Mouse (Mus musculus): Measurements from ENCODE around the gene Gm17428. TPM values are rescaled to one million over a fixed set of nuclear protein-coding genes. Genes with fewer than 3 reads are reported as not detected.
A peak's percentile ranks its signal among the peaks of the same experiment; 100 is the strongest.

Gene Gm17428
- not detected in 2 replicates for polyA plus RNA-seq (2014; fragmentation: Nextera tagmentation; extraction: Ambion mirVana)

GRCm38 (mm10) chr14:54976633-54977032 lies at the start of gene Gm17428:
Gene Gm17428, plus strand, starts transcription at chr14:54976933.
- Histone ChIP-seq H3K4me1 (ENCODE audit: insufficient read depth) (no peaks in the 10 kb centered on the region), H3K9me3 (ENCODE audit: low read depth, low read length) (no peaks in the 10 kb centered on the region), H3K27ac (ENCODE audit: low read depth) (no peak within 1 kb of the TSS), H3K4me2 (no peak within 1 kb of the TSS), H3K27me3 (ENCODE audit: insufficient read depth, low read length) (no peaks in the 10 kb centered on the region), H3K4me3 (ENCODE audit: low read depth, low read length) (no peak within 1 kb of the TSS), H3K36me3 (ENCODE audit: insufficient read depth) (no peaks in the 10 kb centered on the region), H3K9ac (no peak within 1 kb of the TSS)
- no peak for TF ChIP-seq CTCF (IDR thresholded peaks at IDR 0.05; ENCODE audit: low read depth)
- DNase-seq (no peak), ATAC-seq (ENCODE audit: insufficient read depth) (no peak)
- 53% methylated on average over 1 of the region's 1 CpGs for WGBS

GRCm38 (mm10) chr14:54927296-54927695 lies 49.4 kb upstream of the Gm17428 start:
- 15% methylated on average over 7 of the region's 7 CpGs for WGBS
- peak overlapping the region; percentile 56 for H3K4me3 ChIP-seq (ENCODE audit: low read depth, low read length)
- H3K27me3 ChIP-seq (ENCODE audit: insufficient read depth, low read length) = peaks cover 7% of the 10 kb centered on the region; the same call in 1 of the 2 replicates
- ATAC-seq (ENCODE audit: insufficient read depth) (no peak), DNase-seq (peak; percentile 13)
- H3K9me3 ChIP-seq (ENCODE audit: low read depth, low read length) = no peaks in the 10 kb centered on the region
- peak overlapping the region; percentile 87 for H3K4me2 ChIP-seq
- peak overlapping the region; percentile 99 for H3K27ac ChIP-seq (ENCODE audit: low read depth)
- TF ChIP-seq CTCF (IDR thresholded peaks at IDR 0.05; ENCODE audit: low read depth) = no peak
- H3K36me3 ChIP-seq (ENCODE audit: insufficient read depth) = no peaks in the 10 kb centered on the region; the same call in 1 of the 2 replicates
- H3K4me1 ChIP-seq (ENCODE audit: insufficient read depth) = no peaks in the 10 kb centered on the region; the same call in 1 of the 2 replicates
- peak overlapping the region; percentile 90 for H3K9ac ChIP-seq

- Histone ChIP-seq H3K4me1 (ENCODE audit: insufficient read depth) (no peaks in the 10 kb centered on the region; the same call in 1 of the 2 replicates), H3K4me2 (no peak overlapping the region), H3K9ac (no peak overlapping the region), H3K4me3 (ENCODE audit: low read depth, low read length) (no peak overlapping the region), H3K27me3 (ENCODE audit: insufficient read depth, low read length) (peaks cover 7% of the 10 kb centered on the region; the same call in 1 of the 2 replicates), H3K27ac (ENCODE audit: low read depth) (no peak overlapping the region), H3K9me3 (ENCODE audit: low read depth, low read length) (no peaks in the 10 kb centered on the region), H3K36me3 (ENCODE audit: insufficient read depth) (no peaks in the 10 kb centered on the region)
- WGBS = 64% methylated on average over 5 of the region's 5 CpGs
- no peak for ATAC-seq (ENCODE audit: insufficient read depth)
- DNase-seq = no peak
- TF ChIP-seq CTCF (IDR thresholded peaks at IDR 0.05; ENCODE audit: low read depth) = no peak
Measured at GRCm38 (mm10) chr14:54929801-54930200, 46.9 kb upstream of the Gm17428 start.

- Histone ChIP-seq H3K36me3 (ENCODE audit: insufficient read depth) (no peaks in the 10 kb centered on the region), H3K27me3 (ENCODE audit: insufficient read depth, low read length) (peaks cover 7% of the 10 kb centered on the region; the same call in 1 of the 2 replicates), H3K4me2 (no peak overlapping the region), H3K4me3 (ENCODE audit: low read depth, low read length) (no peak overlapping the region), H3K9ac (no peak overlapping the region), H3K27ac (ENCODE audit: low read depth) (no peak overlapping the region), H3K4me1 (ENCODE audit: insufficient read depth) (no peaks in the 10 kb centered on the region; the same call in 1 of the 2 replicates), H3K9me3 (ENCODE audit: low read depth, low read length) (no peaks in the 10 kb centered on the region)
- DNase-seq (no peak), ATAC-seq (ENCODE audit: insufficient read depth) (no peak)
- no peak for TF ChIP-seq CTCF (IDR thresholded peaks at IDR 0.05; ENCODE audit: low read depth)
- 21% methylated on average over 2 of the region's 2 CpGs for WGBS
Measured at GRCm38 (mm10) chr14:54930431-54930830, 46.3 kb upstream of the Gm17428 start.

- DNase-seq = peak; percentile 60
- 25% methylated on average over 6 of the region's 6 CpGs for WGBS
- Histone ChIP-seq H3K27me3 (ENCODE audit: insufficient read depth, low read length) (no peaks in the 10 kb centered on the region; the same call in 1 of the 2 replicates), H3K4me3 (ENCODE audit: low read depth, low read length) (no peak within 1 kb of the TSS), H3K4me2 (no peak within 1 kb of the TSS), H3K4me1 (ENCODE audit: insufficient read depth) (no peaks in the 10 kb centered on the region; the same call in 1 of the 2 replicates), H3K9me3 (ENCODE audit: low read depth, low read length) (no peaks in the 10 kb centered on the region), H3K36me3 (ENCODE audit: insufficient read depth) (no peaks in the 10 kb centered on the region), H3K9ac (no peak within 1 kb of the TSS), H3K27ac (ENCODE audit: low read depth) (no peak within 1 kb of the TSS)
- peak; percentile 55; the same call in 1 of the 2 replicates for ATAC-seq (ENCODE audit: insufficient read depth)
- no peak for TF ChIP-seq CTCF (IDR thresholded peaks at IDR 0.05; ENCODE audit: low read depth)
Measured at GRCm38 (mm10) chr14:54932645-54933150, 44.0 kb upstream of the Gm17428 start, which contains the start of gene Il25. Gene Il25, plus strand, starts transcription at chr14:54932695.

- no peak within 1 kb of the TSS for H3K4me3 ChIP-seq (ENCODE audit: low read depth, low read length)
- no peaks in the 10 kb centered on the region for H3K36me3 ChIP-seq (ENCODE audit: insufficient read depth)
- 32% methylated on average over 8 of the region's 8 CpGs for WGBS
- H3K9ac ChIP-seq = no peak within 1 kb of the TSS
- H3K9me3 ChIP-seq (ENCODE audit: low read depth, low read length) = no peaks in the 10 kb centered on the region
- H3K4me2 ChIP-seq = no peak within 1 kb of the TSS
- H3K27me3 ChIP-seq (ENCODE audit: insufficient read depth, low read length) = no peaks in the 10 kb centered on the region
- peak within 1 kb of the TSS; percentile 24; the same call in 1 of the 2 replicates for H3K27ac ChIP-seq (ENCODE audit: low read depth)
- TF ChIP-seq CTCF (IDR thresholded peaks at IDR 0.05; ENCODE audit: low read depth) = peak; percentile 13; the same call in 1 of the 2 replicates
- no peaks in the 10 kb centered on the region; the same call in 1 of the 2 replicates for H3K4me1 ChIP-seq (ENCODE audit: insufficient read depth)
- ATAC-seq (ENCODE audit: insufficient read depth) (no peak), DNase-seq (no peak)
Measured at GRCm38 (mm10) chr14:54935904-54936830, 40.6 kb upstream of the Gm17428 start, which contains the start of gene Cmtm5. Gene Cmtm5, plus strand, starts transcription at chr14:54936261.

GRCm38 (mm10) chr14:54936831-54937160 lies 39.9 kb upstream of the Gm17428 start:
- no peak overlapping the region for H3K4me3 ChIP-seq (ENCODE audit: low read depth, low read length)
- H3K9me3 ChIP-seq (ENCODE audit: low read depth, low read length) = no peaks in the 10 kb centered on the region
- no peak overlapping the region for H3K4me2 ChIP-seq
- H3K4me1 ChIP-seq (ENCODE audit: insufficient read depth) = no peaks in the 10 kb centered on the region; the same call in 1 of the 2 replicates
- no peak for TF ChIP-seq CTCF (IDR thresholded peaks at IDR 0.05; ENCODE audit: low read depth)
- peak overlapping the region; percentile 24; the same call in 1 of the 2 replicates for H3K27ac ChIP-seq (ENCODE audit: low read depth)
- no peaks in the 10 kb centered on the region for H3K27me3 ChIP-seq (ENCODE audit: insufficient read depth, low read length)
- 41% methylated on average over 6 of the region's 6 CpGs for WGBS
- DNase-seq (no peak), ATAC-seq (ENCODE audit: insufficient read depth) (no peak)
- no peak overlapping the region for H3K9ac ChIP-seq
- no peaks in the 10 kb centered on the region for H3K36me3 ChIP-seq (ENCODE audit: insufficient read depth)

Data from lung, embryonic 14.5 days (tissue).